8 mouse cellular contexts compared by ENCODE assay signal in genomic region chr8:126591141-126591820, GRCm38 (mm10). TPM values are rescaled to one million over a fixed set of nuclear protein-coding genes. Genes with fewer than 3 reads are reported as not detected.
DNase-seq lines count a peak whose midpoint lies in the region; ATAC-seq and TF ChIP-seq lines count a peak whose summit lies in the region.

No protein-coding gene starts in this region.

- no peak for TF ChIP-seq CTCF in embryonic fibroblast, embryonic 13.5 days (IDR thresholded peaks at IDR 0.05; ENCODE audit: borderline replicate concordance, insufficient read depth, low read length)

- 3% methylated on average over 20 of the region's 20 CpGs for WGBS in stomach, embryonic 14.5 days

- no peak for ATAC-seq in erythroblast, adult 5-6 weeks (replicated peaks; ENCODE audit: low FRiP score, poor library complexity, severe bottlenecking)
- no peak for ATAC-seq in stomach, embryonic 14.5 days (ENCODE audit: insufficient number of reproducible peaks, insufficient read depth, low FRiP score, low read depth)

- H3K27me3 ChIP-seq in erythroblast, embryonic 14.5 days (ENCODE audit: control insufficient read depth): no peaks in the 10 kb centered on the region; the same call in 1 of the 2 replicates
- H3K27me3 ChIP-seq in megakaryocyte, embryonic 14.5 days (replicated peaks): no peaks in the 10 kb centered on the region
- H3K27me3 ChIP-seq in stomach, embryonic 14.5 days (ENCODE audit: control insufficient read depth, insufficient read depth, low read length): no peaks in the 10 kb centered on the region

- H3K4me1 ChIP-seq in erythroblast, embryonic 14.5 days (ENCODE audit: control insufficient read depth): peaks cover 84% of the 10 kb centered on the region
- H3K4me1 ChIP-seq in embryonic fibroblast, embryonic 13.5 days (ENCODE audit: control insufficient read depth, insufficient read depth, low read length): peaks cover 4% of the 10 kb centered on the region
- H3K4me1 ChIP-seq in megakaryocyte, embryonic 14.5 days: peaks cover 43% of the 10 kb centered on the region
- H3K4me1 ChIP-seq in stomach, embryonic 14.5 days (ENCODE audit: control insufficient read depth, insufficient read depth, low read length): peaks cover 28% of the 10 kb centered on the region

- peak; percentile 79 for DNase-seq in adrenal gland, adult 2 months
- peak; percentile 62 to 63 for DNase-seq in heart, postnatal 14 days
- peak; percentile 55 to 72 for DNase-seq in layer of hippocampus, postnatal 14 days (ENCODE audit: low spot score in 2 of 2)

- no peaks in the 10 kb centered on the region for H3K9me3 ChIP-seq in erythroblast, embryonic 14.5 days (ENCODE audit: control insufficient read depth, low read length)
- H3K9me3 ChIP-seq in megakaryocyte, embryonic 14.5 days: no peaks in the 10 kb centered on the region
- H3K9me3 ChIP-seq in stomach, embryonic 14.5 days (ENCODE audit: control insufficient read depth, low read depth, low read length): no peaks in the 10 kb centered on the region

- peak overlapping the region; percentile 94 for H3K4me3 ChIP-seq in erythroblast, embryonic 14.5 days (replicated peaks)
- H3K4me3 ChIP-seq in embryonic fibroblast, embryonic 13.5 days (ENCODE audit: insufficient read depth, low read length): peak overlapping the region; percentile 89
- H3K4me3 ChIP-seq in megakaryocyte, embryonic 14.5 days (replicated peaks): peak overlapping the region; percentile 100
- H3K4me3 ChIP-seq in stomach, embryonic 14.5 days (ENCODE audit: low read depth, low read length): peak overlapping the region; percentile 100

- peak; percentile 22; the same call in 1 of the 2 replicates for TF ChIP-seq POLR2A in embryonic fibroblast, embryonic 13.5 days (IDR thresholded peaks at IDR 0.05; ENCODE audit: low read depth, low read length)

- peak overlapping the region; percentile 94 for H3K27ac ChIP-seq in embryonic fibroblast, embryonic 13.5 days (ENCODE audit: insufficient read depth, low read length)
- H3K27ac ChIP-seq in stomach, embryonic 14.5 days (ENCODE audit: low read length): peak overlapping the region; percentile 96

- H3K4me2 ChIP-seq in stomach, embryonic 14.5 days (replicated peaks; ENCODE audit: low read depth, low read length): peak overlapping the region; percentile 98

- intact Hi-C loops in heart, postnatal 14 days (cut with DNase I): no loop called here

- H3K9ac ChIP-seq in stomach, embryonic 14.5 days (replicated peaks; ENCODE audit: low read depth, low read length): peak overlapping the region; percentile 100

- H3K36me3 ChIP-seq in erythroblast, embryonic 14.5 days (ENCODE audit: control insufficient read depth): peaks cover 41% of the 10 kb centered on the region
- peaks cover 58% of the 10 kb centered on the region for H3K36me3 ChIP-seq in megakaryocyte, embryonic 14.5 days (replicated peaks; ENCODE audit: low read length)
- H3K36me3 ChIP-seq in stomach, embryonic 14.5 days (ENCODE audit: control insufficient read depth, insufficient read depth, low read length): peaks cover 31% of the 10 kb centered on the region

RNA-seq across cellular contexts. Expression of gene Irf2bp2, which starts 2.5 kb away (rescaled TPM):
- polyA plus RNA-seq in erythroblast, embryonic 14.5 days (2012): 1.2 and 1.3 TPM in 2 replicates
- total RNA-seq in erythroblast, adult 5-6 weeks (2015; ENCODE audit: low replicate concordance): 21.3 and 34.7 TPM in 2 replicates
- total RNA-seq in erythroblast, adult 5-6 weeks (2017; ENCODE audit: low replicate concordance): 19.5 and 25.1 TPM in 2 replicates
- total RNA-seq in adrenal gland, adult 2 months (2021): 10 to 100 TPM; 89.4 to 92.0 TPM
- 111 and 120 TPM in 2 replicates for polyA plus RNA-seq in adrenal gland, adult 2 months (2012; rRNA removed)
- polyA plus RNA-seq in embryonic fibroblast, embryonic 13.5 days (2011; ENCODE audit: insufficient read length, low read depth, missing spikeins): 58.6 and 74.8 TPM in 2 replicates
- 100 to 1,000 TPM; 124 to 140 TPM for total RNA-seq in heart, postnatal 14 days (2021)
- 10 to 100 TPM; 57.1 to 61.7 TPM for total RNA-seq in layer of hippocampus, postnatal 14 days (2021)
- 51.5 and 58.6 TPM in 2 replicates for polyA plus RNA-seq in megakaryocyte, embryonic 14.5 days (2012; ENCODE audit: insufficient read depth, low replicate concordance)
- 9.7 and 10.0 TPM in 2 replicates for polyA plus RNA-seq in stomach, embryonic 14.5 days (2014; fragmentation: Nextera tagmentation; extraction: Ambion mirVana)
